Mouse (Mus musculus) skeletal muscle tissue, adult 2 months (tissue): ENCODE results near the gene Cabp1.
"Not testable (repeated sequence)": the region's sequence is repeated elsewhere in the genome, so short reads cannot be mapped to it uniquely, and the experiment has no call there.

Source experiments
- DNase-seq: peaks from one replicate; pipeline ENCODE4 v3.0.0-alpha.2; 2012; ENCODE audit warnings: low read depth, low spot score

Gene Cabp1

DNA sequence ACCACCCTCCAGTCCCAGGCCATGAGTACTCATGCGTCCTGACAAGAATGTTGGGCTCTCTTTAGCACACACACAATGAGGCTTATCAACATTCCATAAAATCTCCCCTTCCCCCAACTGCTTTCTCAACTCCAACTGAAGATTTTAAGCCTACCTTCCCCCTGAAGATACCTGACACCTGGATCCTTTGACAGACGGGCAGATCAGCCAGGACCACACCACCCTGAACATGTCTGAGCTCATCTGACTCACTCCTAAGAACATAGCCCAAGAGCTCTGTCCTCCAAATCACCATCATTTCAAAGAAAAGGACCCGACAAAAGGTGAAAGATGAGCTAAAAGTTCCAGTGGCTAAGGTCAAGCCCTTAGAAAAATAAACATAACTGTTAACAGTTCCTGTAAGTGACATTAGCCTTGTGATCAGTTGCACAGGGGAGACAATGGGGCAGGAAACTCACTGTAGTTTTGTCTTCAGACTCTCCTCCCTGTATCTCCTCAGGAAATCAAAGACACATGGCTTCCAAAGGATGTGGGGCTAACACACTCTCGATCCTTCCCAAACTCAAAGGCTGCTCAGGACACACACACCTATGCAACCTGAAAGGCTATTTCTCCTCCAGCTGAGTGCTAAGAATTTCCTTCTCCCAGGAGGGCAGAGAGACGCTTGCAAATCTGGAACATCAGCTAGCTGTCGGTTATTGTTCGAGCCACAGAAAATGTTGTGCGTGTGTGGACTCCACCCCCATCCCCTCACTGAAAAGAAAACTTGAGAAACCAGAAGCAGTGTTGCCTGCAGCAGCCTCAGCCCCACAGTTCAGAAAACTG lies 41.8 kb downstream of the Cabp1 start:
- DNase-seq: no peak

GRCm38 (mm10) chr5:115151457-115151856 lies 42.7 kb downstream of the Cabp1 start:
- DNase-seq: no peak

- DNase-seq: no peak
Measured at GRCm38 (mm10) chr5:115150991-115151390, 43.2 kb downstream of the Cabp1 start.

DNA sequence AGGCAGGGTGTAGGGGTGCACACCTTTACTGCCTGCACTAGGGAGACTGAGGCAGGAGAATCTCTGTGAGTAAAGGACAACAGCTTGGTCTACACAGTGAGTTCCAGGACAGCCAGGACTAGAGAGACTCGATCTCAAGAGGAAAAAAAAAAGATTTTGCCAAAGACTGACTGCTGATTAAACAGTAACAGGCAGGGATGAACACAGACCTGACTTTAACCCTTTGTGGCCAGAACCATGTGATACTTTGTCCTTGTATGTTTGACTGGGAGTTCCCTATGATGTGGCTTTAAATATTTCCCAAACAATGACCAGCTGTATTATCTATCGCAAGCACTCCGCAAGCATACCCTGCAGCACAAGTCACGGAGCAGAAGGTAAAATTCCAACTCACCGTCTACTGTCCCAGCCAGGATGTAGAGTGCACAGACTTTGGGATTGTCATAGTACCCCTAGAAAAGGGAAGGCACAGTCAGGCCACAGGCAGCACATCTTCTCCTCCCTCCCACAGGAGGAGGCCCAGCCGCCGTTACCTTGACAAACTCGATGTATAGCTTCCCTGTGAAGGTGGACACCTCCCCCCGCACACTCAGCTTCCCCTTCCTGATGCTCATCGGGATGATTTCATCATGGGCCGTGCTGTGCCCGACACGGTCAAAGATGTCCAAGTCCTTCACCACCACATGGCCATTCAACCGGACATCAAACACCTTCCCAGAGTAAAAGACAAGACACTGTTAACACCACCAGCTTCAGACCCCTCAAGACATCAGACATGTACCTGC lies 44.3 kb downstream of the Cabp1 start:
- no peak for DNase-seq

- DNase-seq: not testable (repeated sequence)
Measured at GRCm38 (mm10) chr5:115148872-115149271, 45.3 kb downstream of the Cabp1 start.

DNA sequence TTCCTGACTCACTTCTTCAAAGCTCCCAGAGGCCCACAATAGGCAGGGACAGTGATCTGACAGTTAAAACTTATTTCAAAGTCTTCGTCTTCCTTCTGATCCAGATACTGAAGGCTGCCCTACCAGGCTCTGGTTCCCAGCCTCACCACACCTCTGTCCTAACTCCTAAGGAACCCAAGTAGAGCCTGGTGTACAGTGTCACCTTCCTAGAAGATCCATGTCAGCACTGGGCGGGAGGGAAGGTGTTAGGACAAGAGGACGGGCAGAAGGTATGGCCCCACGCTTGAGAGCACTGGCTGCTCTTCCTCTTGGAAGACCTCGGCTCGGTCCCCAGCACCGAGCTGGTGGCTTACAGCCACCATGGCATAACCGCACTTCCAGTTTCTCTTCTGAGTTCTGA lies 45.8 kb downstream of the Cabp1 start:
- DNase-seq: peak; percentile 67

DNA sequence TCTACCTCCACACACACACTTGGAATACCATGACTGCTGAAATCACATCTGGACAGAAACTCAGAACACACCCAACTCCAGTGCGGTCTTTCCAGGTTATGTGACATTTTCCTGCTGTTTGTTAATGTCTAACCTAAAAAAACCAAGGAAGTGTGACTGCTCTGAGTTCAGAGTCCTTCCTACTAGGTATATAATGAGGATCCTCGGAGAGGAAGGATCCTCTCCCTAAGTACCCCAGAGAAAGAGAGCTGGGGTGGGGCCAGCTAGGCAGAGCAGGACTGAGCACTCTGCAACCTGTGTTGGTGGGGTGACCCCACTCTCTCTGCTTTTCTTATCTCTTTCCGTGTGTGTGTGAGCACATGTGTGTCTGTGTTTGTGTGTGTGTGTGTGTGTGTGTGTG lies 46.8 kb downstream of the Cabp1 start:
- DNase-seq: no peak

GRCm38 (mm10) chr5:115146747-115147130 lies 47.4 kb downstream of the Cabp1 start:
- peak; percentile 64 for DNase-seq

GRCm38 (mm10) chr5:115145976-115146746 lies 48.0 kb downstream of the Cabp1 start:
- peak; percentile 81 for DNase-seq

GRCm38 (mm10) chr5:115145253-115145968 lies 48.8 kb downstream of the Cabp1 start:
- DNase-seq: peak; percentile 33

- peak; percentile 47 for DNase-seq
Measured at GRCm38 (mm10) chr5:115144471-115144870, 49.7 kb downstream of the Cabp1 start.

GRCm38 (mm10) chr5:115143552-115143951 lies 50.6 kb downstream of the Cabp1 start:
- DNase-seq: peak; percentile 33

- no peak for DNase-seq
Measured at GRCm38 (mm10) chr5:115142166-115142697, 51.9 kb downstream of the Cabp1 start.

DNA sequence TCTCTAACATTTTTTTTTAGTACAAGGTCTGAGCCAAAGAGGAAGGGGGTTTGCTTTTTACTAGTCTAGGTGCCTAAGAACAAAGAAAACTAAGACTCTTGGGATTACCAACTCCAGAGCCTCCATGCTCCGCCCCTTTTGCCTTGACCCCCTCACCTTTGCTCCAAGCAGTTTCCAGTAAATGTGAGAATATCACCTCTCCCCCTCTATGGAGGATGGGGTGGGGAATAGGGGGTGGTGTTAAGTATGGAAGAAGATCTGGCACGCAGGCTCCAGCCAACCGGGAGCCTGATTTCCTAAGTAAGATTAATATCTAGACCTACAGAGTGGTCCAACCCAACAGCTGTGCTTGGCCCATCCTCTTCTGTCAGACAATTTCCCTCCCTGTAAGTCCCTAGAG lies 53.5 kb downstream of the Cabp1 start:
- DNase-seq: no peak

- DNase-seq: no peak
Measured at GRCm38 (mm10) chr5:115139124-115139523, 55.1 kb downstream of the Cabp1 start.

- peak; percentile 76 for DNase-seq
Measured at GRCm38 (mm10) chr5:115134234-115135165, 59.7 kb downstream of the Cabp1 start, which contains the start of gene Unc119b. Unc119b (minus strand) TSS chr5:115134975.

DNA sequence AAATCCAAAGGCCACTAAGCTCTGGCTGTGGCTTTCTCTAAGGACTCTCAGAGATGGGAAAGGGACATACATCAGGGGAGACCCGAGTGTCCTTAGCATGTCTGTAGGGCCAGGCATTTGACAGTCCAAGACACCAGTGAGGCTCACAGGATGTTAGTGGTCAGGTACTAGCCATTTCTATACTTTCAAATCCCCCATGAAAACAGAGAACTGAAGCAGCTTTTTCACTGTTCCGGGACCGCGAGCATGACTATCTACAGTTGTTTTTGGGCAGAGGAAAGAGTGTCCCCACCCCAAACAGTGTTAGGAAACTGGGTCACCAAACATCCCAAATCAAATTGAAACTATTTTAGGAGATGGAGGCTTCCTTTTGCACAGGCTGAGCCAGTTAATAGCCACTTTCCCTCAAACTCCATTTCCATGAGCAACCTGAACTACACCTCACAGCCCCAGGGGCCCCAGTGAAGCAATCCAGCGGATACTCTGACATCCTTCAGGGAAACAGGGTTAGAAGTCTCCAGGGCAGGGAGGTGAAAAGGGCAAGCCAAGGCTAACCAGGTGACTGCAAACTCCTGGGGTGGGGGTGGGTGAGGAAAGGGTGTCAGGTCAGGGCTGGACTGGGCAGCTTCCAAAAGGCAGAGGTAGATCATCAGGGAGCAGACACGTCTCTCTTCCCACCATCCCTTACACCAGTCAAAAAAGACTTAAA lies 60.7 kb downstream of the Cabp1 start:
- DNase-seq: no peak

GRCm38 (mm10) chr5:115132465-115132864 lies 61.7 kb downstream of the Cabp1 start:
- DNase-seq: no peak

DNA sequence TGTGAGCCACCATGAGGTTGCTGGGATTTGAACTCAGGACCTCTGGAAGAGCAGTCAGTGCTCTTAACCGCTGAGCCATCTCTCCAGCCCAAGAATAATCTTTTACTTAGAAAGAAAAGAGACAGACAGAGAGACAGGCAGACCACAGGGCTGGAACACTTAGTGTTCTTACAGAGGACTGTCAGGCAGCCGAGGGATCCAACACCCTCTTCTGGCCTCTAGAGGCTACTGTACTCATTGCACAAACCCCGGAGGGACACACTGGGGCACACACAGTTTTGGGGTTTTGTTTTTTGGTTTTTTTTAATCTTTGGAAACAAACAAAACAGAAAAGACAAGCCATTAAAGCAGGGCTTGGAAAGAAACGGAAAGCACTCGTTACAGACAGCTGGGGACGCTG lies 64.9 kb downstream of the Cabp1 start:
- no peak for DNase-seq
